Mouse (Mus musculus) liver, adult 2 months (tissue): ENCODE measurements around the gene Tyk2.
A peak's percentile ranks its signal among the peaks of the same experiment; 100 is the strongest.

Source experiments
- CTCF ChIP-seq: fragments of 200-500 bp; IDR thresholded peaks from 2 replicates; pipeline ENCODE4 v1.5.1; 2011; ENCODE audit warnings: low read depth, low read length, control low read depth
- POLR2A ChIP-seq: fragments of 200-500 bp; IDR thresholded peaks from 2 replicates; pipeline ENCODE4 v1.6.1; 2011; ENCODE audit warnings: low read length, control low read depth; ENCODE audit not compliant: insufficient read depth; ENCODE audit errors: extremely low read depth

DNA sequence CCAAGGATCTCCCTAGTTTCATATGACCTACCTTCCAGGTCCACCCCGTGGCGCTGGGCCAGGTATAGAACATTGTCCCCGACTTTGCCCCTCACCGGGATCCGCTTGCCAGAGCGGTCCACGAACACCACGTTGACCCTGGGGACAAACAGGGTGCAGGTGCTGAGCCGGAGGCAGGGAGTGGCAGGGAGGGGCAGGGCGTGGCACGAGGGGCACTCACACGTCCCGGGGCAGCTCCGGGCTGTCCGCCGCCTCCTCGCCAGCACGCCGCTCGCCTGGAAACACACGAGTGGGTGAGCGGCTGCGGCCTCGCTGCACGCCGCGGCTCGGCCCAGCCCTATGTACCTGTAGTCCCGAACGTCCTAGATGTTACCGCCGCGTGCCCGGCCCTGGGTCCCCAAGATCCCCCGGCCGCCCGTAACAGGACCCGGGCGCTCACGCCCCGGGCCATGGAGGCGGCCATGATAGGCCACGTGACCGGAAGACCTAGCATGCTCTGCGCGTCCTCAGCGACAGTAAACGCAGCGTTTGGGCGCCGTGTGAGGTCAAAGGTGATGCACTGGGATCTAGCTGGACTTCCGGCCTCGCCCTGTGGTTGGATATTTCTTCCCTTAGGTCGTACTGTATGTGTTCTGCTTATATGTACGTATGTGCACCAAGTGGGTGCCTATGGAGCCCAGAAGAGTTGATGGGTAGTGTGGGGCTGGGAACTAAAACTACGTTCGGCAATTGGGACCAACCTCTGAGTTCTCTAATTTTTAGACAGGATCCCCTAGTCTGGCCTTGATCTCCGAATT, 57.8 kb downstream of the Tyk2 start, which contains the start of the genes Gm49373 and Fdx1l:
- 0 out of 2 replicates have a peak, but pooled peaks have one; percentile 54 for TF ChIP-seq POLR2A
- TF ChIP-seq CTCF, result no peak
